Mouse (Mus musculus) forebrain, embryonic 11.5 days (tissue): ENCODE measurements at regions not wholly inside any gene's neighbourhood (a gene's known extent, or its start where the extent isn't known, plus 50 kb on each side); places are given as distances from the start of the nearest gene placed in this dataset.

ENCODE experiments used
- ATAC-seq: fragments of 200-750 bp; cut with Nextera tagmentation; replicated peaks from 2 replicates; pipeline ENCODE4 v1.8.0; 2017; ENCODE audit warnings: moderate TSS enrichment; ENCODE audit not compliant: low FRiP score
- DNase-seq: peaks from one replicate; pipeline ENCODE4 v3.0.0-alpha.2; 2017; ENCODE audit warnings: low spot score
- H3K27ac ChIP-seq: fragments of 300-500 bp; sonication (generic); 2 replicates; pipeline ENCODE4 v1.5.1; 2014; ENCODE audit warnings: low read depth, low read length
- H3K27me3 ChIP-seq: fragments of 300-500 bp; sonication (generic); 2 replicates; pipeline ENCODE4 v1.6.1; 2014; ENCODE audit warnings: mild to moderate bottlenecking, low read length, mixed read lengths; ENCODE audit not compliant: control insufficient read depth, insufficient read depth
- H3K36me3 ChIP-seq: fragments of 300-500 bp; sonication (generic); 2 replicates; pipeline ENCODE4 v1.6.1; 2014; ENCODE audit warnings: mild to moderate bottlenecking, low read length, moderate library complexity, mixed read lengths; ENCODE audit not compliant: control insufficient read depth, insufficient read depth
- H3K4me1 ChIP-seq: fragments of 300-500 bp; sonication (generic); replicated peaks from 2 replicates; pipeline ENCODE4 v1.6.1; 2014; ENCODE audit warnings: low read length, mixed read lengths; ENCODE audit not compliant: control insufficient read depth, insufficient read depth
- H3K4me2 ChIP-seq: fragments of 300-500 bp; sonication (generic); 2 replicates; pipeline ENCODE4 v1.6.1; 2014; ENCODE audit warnings: low read depth, mild to moderate bottlenecking, low read length, moderate library complexity, mixed read lengths; ENCODE audit not compliant: severe bottlenecking
- H3K4me3 ChIP-seq: fragments of 300-500 bp; sonication (generic); 2 replicates; pipeline ENCODE4 v1.5.1; 2014; ENCODE audit warnings: low read depth, low read length
- H3K9ac ChIP-seq: fragments of 300-500 bp; sonication (generic); 2 replicates; pipeline ENCODE4 v1.6.1; 2014; ENCODE audit warnings: low read length
- H3K9me3 ChIP-seq: fragments of 300-500 bp; sonication (generic); 2 replicates; pipeline ENCODE4 v1.6.1; 2016; ENCODE audit warnings: low read length, mixed read lengths; ENCODE audit not compliant: control insufficient read depth
- WGBS: fragments of 180-500 bp; shearing (Covaris S2); extraction: QIAGEN DNeasy Blood & Tissue Kit; methylation state at CpG from one replicate; pipeline ENCODE4 v1.1.7; 2014; 5-methylcytosine and 5-hydroxymethylcytosine counted together

GRCm38 (mm10) chr9:81192643-81193042 is 441.0 kb downstream of the Htr1b start:
- Histone ChIP-seq H3K9me3 (no peaks in the 10 kb centered on the region), H3K36me3 (no peaks in the 10 kb centered on the region), H3K4me1 (no peaks in the 10 kb centered on the region), H3K27ac (no peak overlapping the region), H3K4me2 (no peak overlapping the region), H3K4me3 (no peak overlapping the region), H3K9ac (no peak overlapping the region), H3K27me3 (no peaks in the 10 kb centered on the region)
- no peak for DNase-seq
- no peak for ATAC-seq
- WGBS: 85% methylated on average over 2 of the region's 2 CpGs
